Mouse (Mus musculus): ENCODE results near the gene Fabp7. TPM values are rescaled to one million over a fixed set of nuclear protein-coding genes. Genes with fewer than 3 reads are reported as not detected.

The Fabp7 gene
- not detected for polyA plus RNA-seq (2017; shearing (Covaris generic))

GRCm38 (mm10) chr10:57784876-57785150 lies at the start of gene Fabp7:
TSS of gene Fabp7 (plus strand) at chr10:57784881.

GRCm38 (mm10) chr10:57794018-57794417 lies 9.3 kb downstream of the Fabp7 start, which contains the start of gene Smpdl3a:
TSS of gene Smpdl3a (plus strand) at chr10:57794335.

Other genes starting within 250 kb of the Fabp7 start
- 1 to 10 TPM in 1 of 2 experiments, under 1 TPM in 1; 0.42 to 7.8 TPM for gene Pkib, start 152.9 kb upstream of the Fabp7 start, polyA plus RNA-seq (2017; shearing (Covaris generic))
- gene Smpdl3a, start 9.5 kb downstream of the Fabp7 start, polyA plus RNA-seq (2017; shearing (Covaris generic)), result 100 to 1,000 TPM; 224 to 297 TPM

All from inflammation-experienced regulatory T-cells (primary cell).